Mouse (Mus musculus): ENCODE results near the gene Dab1. TPM values are rescaled to one million over a fixed set of nuclear protein-coding genes. Genes with fewer than 3 reads are reported as not detected.

Dab1 gene
- polyA plus RNA-seq, 1 experiment from 2014 or later = 66.3 TPM

GRCm38 (mm10) chr4:104418354-104418753 is 799.2 kb downstream of the Dab1 start:
- Histone ChIP-seq H3K9me3 (no peaks in the 10 kb centered on the region), H3K36me3 (no peaks in the 10 kb centered on the region), H3K4me2 (replicated peaks) (no peak overlapping the region), H3K27ac (replicated peaks) (no peak overlapping the region), H3K4me3 (no peak overlapping the region), H3K27me3 (no peaks in the 10 kb centered on the region), H3K4me1 (peaks cover 2% of the 10 kb centered on the region; the same call in 1 of the 2 replicates), H3K9ac (replicated peaks) (no peak overlapping the region)
- 96% methylated on average over 2 of the region's 2 CpGs for WGBS
- ATAC-seq (ENCODE audit: low FRiP score, low read depth) = no peak

- no peak overlapping the region for H3K27ac ChIP-seq (replicated peaks)
- H3K4me3 ChIP-seq = no peak overlapping the region
- no peak for ATAC-seq (ENCODE audit: low FRiP score, low read depth)
- H3K9ac ChIP-seq (replicated peaks) = no peak overlapping the region
- H3K4me2 ChIP-seq (replicated peaks) = no peak overlapping the region
- no peaks in the 10 kb centered on the region for H3K9me3 ChIP-seq
- no peaks in the 10 kb centered on the region for H3K4me1 ChIP-seq
- H3K36me3 ChIP-seq = no peaks in the 10 kb centered on the region
- WGBS = 94% methylated on average over 12 of the region's 12 CpGs
- no peaks in the 10 kb centered on the region for H3K27me3 ChIP-seq
Observed at GRCm38 (mm10) chr4:104420983-104421680, 802.0 kb downstream of the Dab1 start.

GRCm38 (mm10) chr4:104429127-104429526 is 810.0 kb downstream of the Dab1 start:
- H3K9ac ChIP-seq (replicated peaks) = no peak overlapping the region
- H3K4me1 ChIP-seq = peaks cover 17% of the 10 kb centered on the region
- H3K9me3 ChIP-seq = no peaks in the 10 kb centered on the region
- H3K4me2 ChIP-seq (replicated peaks) = no peak overlapping the region
- no peak overlapping the region for H3K4me3 ChIP-seq
- no peaks in the 10 kb centered on the region for H3K27me3 ChIP-seq
- H3K36me3 ChIP-seq = no peaks in the 10 kb centered on the region
- no peak for ATAC-seq (ENCODE audit: low FRiP score, low read depth)
- 93% methylated on average over 7 of the region's 7 CpGs for WGBS
- H3K27ac ChIP-seq (replicated peaks) = no peak overlapping the region

GRCm38 (mm10) chr4:104431231-104431855 is 812.2 kb downstream of the Dab1 start:
- no peaks in the 10 kb centered on the region for H3K9me3 ChIP-seq
- no peak overlapping the region for H3K4me3 ChIP-seq
- no peaks in the 10 kb centered on the region for H3K27me3 ChIP-seq
- no peaks in the 10 kb centered on the region for H3K36me3 ChIP-seq
- peaks cover 17% of the 10 kb centered on the region for H3K4me1 ChIP-seq
- ATAC-seq (ENCODE audit: low FRiP score, low read depth) = no peak
- no peak overlapping the region for H3K27ac ChIP-seq (replicated peaks)
- H3K4me2 ChIP-seq (replicated peaks) = no peak overlapping the region
- WGBS = 70% methylated on average over 7 of the region's 7 CpGs
- H3K9ac ChIP-seq (replicated peaks) = no peak overlapping the region

- WGBS = 93% methylated on average over 11 of the region's 11 CpGs
- H3K9me3 ChIP-seq = no peaks in the 10 kb centered on the region
- no peak for ATAC-seq (ENCODE audit: low FRiP score, low read depth)
- peaks cover 17% of the 10 kb centered on the region for H3K4me1 ChIP-seq
- H3K27ac ChIP-seq (replicated peaks) = no peak overlapping the region
- no peak overlapping the region for H3K4me3 ChIP-seq
- no peak overlapping the region for H3K9ac ChIP-seq (replicated peaks)
- no peaks in the 10 kb centered on the region for H3K27me3 ChIP-seq
- no peaks in the 10 kb centered on the region for H3K36me3 ChIP-seq
- no peak overlapping the region for H3K4me2 ChIP-seq (replicated peaks)
Observed at GRCm38 (mm10) chr4:104432150-104432549, 813.0 kb downstream of the Dab1 start.

GRCm38 (mm10) chr4:104435736-104436135 is 816.6 kb downstream of the Dab1 start:
- H3K4me2 ChIP-seq (replicated peaks) = no peak overlapping the region
- 88% methylated on average over 5 of the region's 5 CpGs for WGBS
- H3K9me3 ChIP-seq = no peaks in the 10 kb centered on the region
- H3K9ac ChIP-seq (replicated peaks) = no peak overlapping the region
- H3K27me3 ChIP-seq = no peaks in the 10 kb centered on the region
- ATAC-seq (ENCODE audit: low FRiP score, low read depth) = no peak
- H3K4me3 ChIP-seq = no peak overlapping the region
- peaks cover 18% of the 10 kb centered on the region for H3K4me1 ChIP-seq
- H3K36me3 ChIP-seq = no peaks in the 10 kb centered on the region
- no peak overlapping the region for H3K27ac ChIP-seq (replicated peaks)

GRCm38 (mm10) chr4:104436411-104436810 is 817.3 kb downstream of the Dab1 start:
- no peak for ATAC-seq (ENCODE audit: low FRiP score, low read depth)
- Histone ChIP-seq H3K9ac (replicated peaks) (no peak overlapping the region), H3K9me3 (no peaks in the 10 kb centered on the region), H3K4me2 (replicated peaks) (no peak overlapping the region), H3K4me1 (peaks cover 11% of the 10 kb centered on the region; the same call in 1 of the 2 replicates), H3K27me3 (no peaks in the 10 kb centered on the region), H3K27ac (replicated peaks) (no peak overlapping the region), H3K4me3 (no peak overlapping the region), H3K36me3 (no peaks in the 10 kb centered on the region)
- 93% methylated on average over 4 of the region's 4 CpGs for whole genome bisulfite sequencing

GRCm38 (mm10) chr4:104438730-104439129 is 819.6 kb downstream of the Dab1 start:
- no peak for ATAC-seq (ENCODE audit: low FRiP score, low read depth)
- Histone ChIP-seq H3K4me1 (peaks cover 15% of the 10 kb centered on the region), H3K4me3 (no peak overlapping the region), H3K27ac (replicated peaks) (no peak overlapping the region), H3K9ac (replicated peaks) (no peak overlapping the region), H3K9me3 (no peaks in the 10 kb centered on the region), H3K4me2 (replicated peaks) (no peak overlapping the region), H3K27me3 (no peaks in the 10 kb centered on the region), H3K36me3 (no peaks in the 10 kb centered on the region)
- WGBS = 85% methylated on average over 4 of the region's 4 CpGs

- ATAC-seq (ENCODE audit: low FRiP score, low read depth) = no peak
- H3K27me3 ChIP-seq = no peaks in the 10 kb centered on the region
- H3K4me3 ChIP-seq = no peak overlapping the region
- no peak overlapping the region for H3K27ac ChIP-seq (replicated peaks)
- WGBS = 83% methylated on average over 3 of the region's 3 CpGs
- H3K36me3 ChIP-seq = no peaks in the 10 kb centered on the region
- H3K9me3 ChIP-seq = no peaks in the 10 kb centered on the region
- no peak overlapping the region for H3K9ac ChIP-seq (replicated peaks)
- H3K4me2 ChIP-seq (replicated peaks) = no peak overlapping the region
- peaks cover 16% of the 10 kb centered on the region for H3K4me1 ChIP-seq
Observed at GRCm38 (mm10) chr4:104439641-104440040, 820.5 kb downstream of the Dab1 start.

GRCm38 (mm10) chr4:104442925-104443747 is 824.0 kb downstream of the Dab1 start:
- Histone ChIP-seq H3K36me3 (no peaks in the 10 kb centered on the region), H3K9ac (replicated peaks) (no peak overlapping the region), H3K9me3 (no peaks in the 10 kb centered on the region), H3K27ac (replicated peaks) (0 out of 2 replicates have a peak overlapping the region, but pooled peaks have one; percentile 26), H3K4me1 (peaks cover 16% of the 10 kb centered on the region), H3K4me3 (no peak overlapping the region), H3K4me2 (replicated peaks) (no peak overlapping the region), H3K27me3 (no peaks in the 10 kb centered on the region)
- 55% methylated on average over 10 of the region's 10 CpGs for WGBS
- peak; percentile 68 for ATAC-seq (ENCODE audit: low FRiP score, low read depth)

GRCm38 (mm10) chr4:104443775-104444174 is 824.6 kb downstream of the Dab1 start:
- H3K4me1 ChIP-seq = peaks cover 16% of the 10 kb centered on the region
- WGBS = 41% methylated on average over 8 of the region's 8 CpGs
- 0 out of 2 replicates have a peak overlapping the region, but pooled peaks have one; percentile 26 for H3K27ac ChIP-seq (replicated peaks)

GRCm38 (mm10) chr4:104444985-104445384 is 825.8 kb downstream of the Dab1 start:
- no peak overlapping the region for H3K9ac ChIP-seq (replicated peaks)
- WGBS = 70% methylated on average over 2 of the region's 2 CpGs
- H3K4me1 ChIP-seq = peaks cover 16% of the 10 kb centered on the region
- H3K27me3 ChIP-seq = no peaks in the 10 kb centered on the region
- no peak overlapping the region for H3K27ac ChIP-seq (replicated peaks)
- no peak overlapping the region for H3K4me2 ChIP-seq (replicated peaks)
- H3K36me3 ChIP-seq = no peaks in the 10 kb centered on the region
- ATAC-seq (ENCODE audit: low FRiP score, low read depth) = no peak
- no peaks in the 10 kb centered on the region for H3K9me3 ChIP-seq
- no peak overlapping the region for H3K4me3 ChIP-seq

More at GRCm38 (mm10) chr4:104443775-104444174, 824.6 kb downstream of the Dab1 start:
- H3K9me3 ChIP-seq = no peaks in the 10 kb centered on the region
- H3K4me3 ChIP-seq = no peak overlapping the region
- H3K27me3 ChIP-seq = no peaks in the 10 kb centered on the region
- no peaks in the 10 kb centered on the region for H3K36me3 ChIP-seq
- no peak overlapping the region for H3K4me2 ChIP-seq (replicated peaks)
- no peak for ATAC-seq (ENCODE audit: low FRiP score, low read depth)
- H3K9ac ChIP-seq (replicated peaks) = no peak overlapping the region
